Mouse (Mus musculus) v-Abl transformed pro-B cells (cell line): ENCODE results near the gene Nemp2.
"Not testable (repeated sequence)": the region's sequence is repeated elsewhere in the genome, so short reads cannot be mapped to it uniquely, and the experiment has no call there.

Source experiments
- in situ Hi-C, 2 experiments: fragments of 400-800 bp; cut with MboI; formaldehyde crosslinking; loops; one replicate each; pipeline ENCODE4 v1.15.1; 2025; ENCODE audit not compliant: unreplicated experiment in 2 of 2

Gene Nemp2

GRCm38 (mm10) chr1:52650066-52650465 lies 19.6 kb downstream of the Nemp2 start:
- in situ Hi-C loops = loop anchor here in 1 of 2 experiments (5.0 to 25.0 kb wide), 2 partner anchors 197 to 637 kb away; partner anchors contain the start of genes Gm28778, Ormdl1 and Pms1

GRCm38 (mm10) chr1:52652601-52653253 lies 22.2 kb downstream of the Nemp2 start:
- in situ Hi-C loops = loop anchor here in 1 of 2 experiments (5.0 to 25.0 kb wide), 2 partner anchors 195 to 635 kb away; partner anchors contain the start of genes Gm28778, Ormdl1 and Pms1

DNA sequence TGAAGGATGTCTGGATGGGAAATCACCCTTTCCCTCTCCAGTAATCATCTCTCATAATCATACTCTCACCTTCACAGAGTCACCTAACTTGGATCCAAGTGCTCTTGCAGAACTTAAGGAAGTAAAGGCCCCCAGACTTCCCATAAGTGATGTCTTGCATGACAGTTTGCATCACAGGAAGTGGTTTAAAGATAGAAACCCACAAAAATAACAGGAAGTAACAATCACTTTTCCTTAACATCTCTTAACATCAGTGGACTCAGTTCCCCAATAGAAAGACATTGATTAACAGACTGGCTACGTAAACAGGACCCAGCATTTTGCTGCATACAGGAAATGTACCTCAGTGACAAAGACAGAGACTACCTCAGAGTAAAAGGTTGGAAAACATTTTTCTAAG lies 22.9 kb downstream of the Nemp2 start:
- in situ Hi-C loops = loop anchor here in 1 of 2 experiments (5.0 to 25.0 kb wide), 2 partner anchors 194 to 634 kb away; partner anchors contain the start of genes Gm28778, Ormdl1 and Pms1

- in situ Hi-C loops = loop anchor here in 1 of 2 experiments (25.0 kb wide), 1 partner anchor 632 kb away; the partner anchor contains the start of genes Gm28778, Ormdl1 and Pms1
These were observed 24.6 kb downstream of the Nemp2 start for GRCm38 (mm10) chr1:52655153-52655552.

DNA sequence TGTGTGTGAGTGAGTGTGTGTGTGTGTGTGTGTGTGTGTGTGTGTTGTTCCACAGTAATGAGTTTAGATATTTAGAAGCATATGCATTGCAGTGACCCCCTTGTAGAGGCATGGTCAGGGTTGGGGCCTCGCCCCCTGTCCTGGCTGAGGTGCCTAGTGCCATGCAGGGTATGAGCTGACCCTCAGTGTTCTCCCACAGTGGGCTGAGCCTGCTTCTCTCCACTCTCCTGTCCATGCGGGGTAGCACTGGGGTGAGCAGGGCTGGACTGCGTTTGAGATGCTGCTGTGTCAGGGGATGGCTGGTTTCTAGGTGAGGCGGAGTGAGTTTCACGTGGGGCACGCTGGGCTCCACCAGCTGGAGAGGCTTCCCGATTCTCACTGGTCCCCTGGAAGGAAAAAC lies 27.7 kb downstream of the Nemp2 start:
- in situ Hi-C loops = loop anchor here in 1 of 2 experiments (25.0 kb wide), 1 partner anchor 629 kb away; the partner anchor contains the start of genes Gm28778, Ormdl1 and Pms1

- in situ Hi-C loops = loop anchor here in 1 of 2 experiments (5.0 to 25.0 kb wide), 2 partner anchors 42 to 627 kb away; partner anchors contain the start of genes Gm28778, Ormdl1 and Pms1
These were observed 29.8 kb downstream of the Nemp2 start for GRCm38 (mm10) chr1:52660278-52660677.

GRCm38 (mm10) chr1:52660765-52661164 lies 30.3 kb downstream of the Nemp2 start:
- in situ Hi-C loops = loop anchor here in 1 of 2 experiments (5.0 to 25.0 kb wide), 2 partner anchors 42 to 627 kb away; partner anchors contain the start of genes Gm28778, Ormdl1 and Pms1

DNA sequence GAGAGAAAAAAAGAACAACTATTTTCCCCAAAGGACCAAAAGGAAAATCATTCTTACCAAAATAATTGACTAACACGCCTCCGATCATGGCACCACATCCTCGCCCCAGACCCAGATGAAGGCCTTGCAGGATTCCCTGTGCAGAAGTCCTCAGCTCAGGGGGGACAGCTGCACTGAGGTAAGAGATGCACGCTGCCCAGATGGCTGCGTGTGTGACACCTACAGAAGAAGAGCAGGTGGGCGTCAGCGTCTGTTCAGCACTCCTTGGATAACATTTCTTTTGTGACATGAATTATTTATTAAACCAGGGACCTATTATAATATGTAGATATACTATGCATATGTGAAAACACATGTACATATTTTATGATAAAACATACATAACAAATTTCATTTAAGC lies 32.7 kb downstream of the Nemp2 start:
- in situ Hi-C loops = loop anchor here in 1 of 2 experiments (5.0 to 25.0 kb wide), 2 partner anchors 39 to 624 kb away; partner anchors contain the start of genes Gm28778, Ormdl1 and Pms1

DNA sequence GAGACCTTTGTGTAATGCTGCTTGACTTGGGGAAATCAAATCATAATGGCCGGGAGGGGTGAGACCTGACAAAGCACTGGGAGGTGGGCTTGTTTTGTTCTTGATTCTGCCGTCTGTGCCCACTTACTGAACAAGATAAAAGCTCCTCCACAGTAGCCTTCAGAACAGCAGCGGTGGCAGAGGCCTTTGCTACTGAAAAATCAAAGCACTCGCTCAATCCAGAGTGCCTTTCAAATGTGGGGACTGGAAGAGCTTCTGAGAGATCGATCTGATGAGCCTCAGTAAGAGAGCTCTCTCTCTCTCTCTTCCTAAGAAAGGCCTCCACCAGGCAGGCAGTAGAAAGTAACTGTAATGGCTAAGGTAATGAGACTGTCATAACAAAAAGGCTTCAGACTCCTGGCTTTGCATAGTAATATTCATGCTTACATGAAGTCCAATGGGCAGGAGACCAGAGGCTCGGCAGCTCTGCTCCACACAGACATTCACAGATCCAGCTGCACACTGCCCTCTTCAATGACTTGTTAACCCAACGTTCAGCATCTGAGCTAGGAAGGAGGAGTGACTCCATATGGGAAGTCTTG lies 38.3 kb downstream of the Nemp2 start:
- in situ Hi-C loops = loop anchor here in 1 of 2 experiments (25.0 kb wide), 1 partner anchor 618 kb away; the partner anchor contains the start of genes Gm28778, Ormdl1 and Pms1

GRCm38 (mm10) chr1:52669931-52670330 lies 39.4 kb downstream of the Nemp2 start:
- in situ Hi-C loops = loop anchor here in 1 of 2 experiments (25.0 kb wide), 1 partner anchor 617 kb away; the partner anchor contains the start of genes Gm28778, Ormdl1 and Pms1

DNA sequence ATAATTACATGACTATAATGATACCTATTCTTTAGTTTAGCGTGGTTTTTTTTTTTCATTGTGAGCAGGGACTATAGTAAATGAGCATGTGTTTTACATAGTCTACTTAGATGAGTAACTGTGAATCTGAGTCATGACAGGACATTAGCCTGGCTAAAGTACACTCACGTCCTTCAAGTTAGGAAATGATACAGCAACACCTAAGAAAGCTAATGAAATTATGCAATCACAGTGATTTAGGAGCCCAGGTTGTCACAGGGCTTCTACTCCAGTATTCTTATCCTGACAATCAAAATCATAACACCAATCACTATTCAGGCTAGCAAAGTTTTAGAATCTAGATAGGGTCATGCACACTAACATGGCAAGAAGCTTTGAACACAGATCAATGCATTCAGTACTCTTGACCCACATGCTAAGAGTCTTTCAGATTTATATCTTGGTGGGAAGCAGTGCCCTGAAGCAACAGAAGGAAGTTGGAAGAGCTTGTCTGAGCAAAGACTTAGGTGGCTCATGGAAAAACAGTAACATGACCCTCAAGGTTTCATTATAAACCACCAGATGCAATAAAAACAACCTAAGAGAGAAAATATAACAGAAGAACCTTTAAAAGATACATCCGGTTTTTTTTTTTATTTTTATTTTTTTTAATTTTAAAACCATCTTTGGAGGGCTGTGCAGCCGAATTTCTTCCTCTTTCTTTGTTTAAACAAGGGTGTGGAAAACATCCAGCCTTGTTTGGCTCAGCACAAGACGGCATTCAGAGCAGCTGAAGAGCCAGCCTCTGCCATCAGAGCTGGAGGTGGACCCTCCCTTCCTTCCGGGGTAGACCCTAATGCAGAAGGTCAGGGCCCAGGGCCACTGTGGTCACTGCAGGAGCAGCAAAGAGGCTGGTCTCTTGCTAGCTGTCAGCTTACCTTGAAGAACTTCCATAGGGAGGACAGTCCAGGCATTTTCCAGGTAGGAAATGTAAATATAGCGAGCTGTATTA lies 45.4 kb downstream of the Nemp2 start:
- in situ Hi-C loops = no loop called here

- in situ Hi-C loops = no loop called here
These were observed 46.1 kb downstream of the Nemp2 start for GRCm38 (mm10) chr1:52676621-52677020.

- in situ Hi-C loops = no loop called here
These were observed 53.0 kb downstream of the Nemp2 start for GRCm38 (mm10) chr1:52683550-52683949.

GRCm38 (mm10) chr1:52687636-52688035 lies 57.1 kb downstream of the Nemp2 start:
- in situ Hi-C loops = no loop called here

GRCm38 (mm10) chr1:52694456-52694855 lies 64.0 kb downstream of the Nemp2 start:
- in situ Hi-C loops = not testable (repeated sequence)
